Mouse (Mus musculus): ENCODE results near the gene Tmem216.
A peak's percentile ranks its signal among the peaks of the same experiment; 100 is the strongest.
"Not testable (repeated sequence)": the region's sequence is repeated elsewhere in the genome, so short reads cannot be mapped to it uniquely, and the experiment has no call there.

Tmem216 gene

DNA sequence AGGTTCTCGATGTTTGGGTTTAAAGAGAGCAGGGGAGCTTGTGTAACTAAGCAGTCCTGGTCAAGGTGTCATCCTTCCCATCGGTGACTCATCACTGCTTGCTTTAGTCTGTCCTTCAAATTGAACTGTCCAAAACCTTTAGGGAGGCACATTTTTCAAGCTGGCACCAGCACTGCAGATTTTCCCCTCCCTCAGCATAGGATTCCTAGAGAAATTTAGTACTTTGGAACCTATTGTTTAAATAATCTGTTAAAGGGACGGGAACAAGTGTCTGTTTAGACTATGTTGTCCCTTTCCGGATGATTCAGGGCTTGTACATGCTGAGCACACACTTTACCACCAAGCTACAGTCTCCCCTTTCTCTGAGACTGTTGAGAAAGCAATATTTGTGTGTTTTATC is 9.2 kb upstream of the Tmem216 start:
- DNase-seq (ENCODE audit: low spot score in 2 of 2), result no peak

DNA sequence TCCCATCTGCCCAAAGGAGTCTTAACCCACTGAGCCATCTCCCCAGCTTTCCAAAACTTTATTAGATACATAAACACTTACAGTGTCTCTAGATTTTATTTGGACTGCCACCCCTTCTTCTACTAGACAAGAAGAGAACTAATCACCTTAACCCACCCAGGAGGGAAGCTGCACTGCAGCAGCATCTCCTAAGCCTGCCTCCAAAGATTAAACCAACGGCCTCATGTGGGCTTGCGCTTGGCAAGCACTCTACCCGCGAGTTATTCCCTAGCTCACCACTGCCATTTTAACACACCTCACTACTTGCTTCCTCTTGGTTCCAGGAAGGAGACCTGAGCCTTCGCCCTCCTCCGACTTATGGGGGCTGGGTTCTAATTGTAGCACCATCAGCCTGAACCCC is 8.2 kb upstream of the Tmem216 start:
- no peak for DNase-seq (ENCODE audit: low spot score in 2 of 2)

DNA sequence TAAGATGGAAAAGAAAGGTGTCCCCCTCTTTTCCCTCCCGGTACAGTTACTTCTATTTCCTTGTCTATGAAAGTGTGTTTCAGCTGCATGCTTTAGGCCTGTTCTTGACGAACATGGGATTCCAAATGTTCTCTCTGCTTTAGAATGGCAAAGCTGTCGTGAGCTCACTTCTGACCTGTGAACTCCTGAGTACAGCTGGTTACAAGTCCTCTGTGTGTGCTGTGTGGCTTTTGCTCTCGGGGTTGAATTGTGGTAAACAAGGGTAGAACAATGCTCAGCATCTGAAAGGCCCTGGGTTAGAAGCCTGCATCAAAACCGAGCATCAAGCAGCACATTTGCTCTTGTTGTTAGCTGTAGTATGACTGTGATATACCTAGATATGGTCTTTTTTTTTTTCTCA is 6.3 kb upstream of the Tmem216 start:
- no peak for DNase-seq (ENCODE audit: low spot score in 2 of 2)

DNA sequence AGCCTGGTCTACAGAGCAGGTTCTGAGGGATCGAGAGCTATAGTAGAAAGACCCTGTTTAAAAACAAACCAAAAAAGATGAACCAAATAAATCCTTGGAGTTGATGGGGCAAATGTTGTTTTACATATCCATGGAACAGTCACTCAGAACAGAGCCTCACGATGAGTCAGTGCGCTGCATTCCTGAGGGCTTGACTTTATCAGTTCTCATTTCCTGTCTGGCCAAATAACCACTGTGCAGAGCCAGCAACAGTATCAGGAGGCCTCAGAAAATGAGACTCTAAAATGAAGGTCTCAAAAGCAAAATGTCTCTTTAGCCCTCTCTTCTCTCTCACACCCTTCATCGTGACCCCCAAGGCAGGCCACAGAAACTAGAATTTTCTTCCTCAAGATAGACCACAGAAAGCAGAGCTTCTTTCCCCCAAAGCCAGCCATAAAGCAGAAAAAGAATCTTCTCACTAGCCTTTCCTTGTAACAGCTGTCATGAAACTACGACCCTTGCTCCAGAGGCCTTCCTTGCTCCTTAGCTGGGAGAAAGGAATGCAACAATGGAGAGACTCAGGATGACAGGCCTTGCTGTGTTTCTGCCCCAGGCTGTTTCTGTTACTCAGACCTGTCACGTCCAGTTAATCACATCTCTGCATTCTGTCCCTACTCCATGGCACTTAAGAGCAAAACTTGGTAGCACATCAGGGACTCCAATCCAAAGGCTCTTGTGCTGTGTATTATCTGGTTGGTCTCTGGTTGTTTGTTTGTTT is 5.7 kb upstream of the Tmem216 start:
- no peak for DNase-seq (ENCODE audit: low spot score in 2 of 2)

DNA sequence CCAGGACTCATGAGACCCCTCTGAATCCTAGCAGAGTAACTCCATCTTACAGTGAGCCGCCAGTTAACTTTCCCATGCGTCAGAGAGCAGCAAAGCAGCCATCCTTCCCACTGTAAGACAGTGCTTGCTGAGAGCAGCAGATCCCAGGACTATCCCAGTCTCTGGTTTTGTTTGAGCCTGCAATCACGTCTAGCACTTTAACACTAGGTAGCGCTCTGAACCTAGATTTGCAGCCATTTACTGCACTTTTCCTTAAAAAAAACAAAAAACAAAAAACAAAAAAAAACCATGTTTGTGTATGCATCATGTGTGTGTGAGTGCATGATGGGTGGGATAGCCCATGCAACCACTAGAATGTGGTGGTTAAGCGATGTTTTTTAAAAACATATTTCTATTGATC is 4.1 kb upstream of the Tmem216 start:
- DNase-seq (ENCODE audit: low spot score in 2 of 2), result no peak

DNA sequence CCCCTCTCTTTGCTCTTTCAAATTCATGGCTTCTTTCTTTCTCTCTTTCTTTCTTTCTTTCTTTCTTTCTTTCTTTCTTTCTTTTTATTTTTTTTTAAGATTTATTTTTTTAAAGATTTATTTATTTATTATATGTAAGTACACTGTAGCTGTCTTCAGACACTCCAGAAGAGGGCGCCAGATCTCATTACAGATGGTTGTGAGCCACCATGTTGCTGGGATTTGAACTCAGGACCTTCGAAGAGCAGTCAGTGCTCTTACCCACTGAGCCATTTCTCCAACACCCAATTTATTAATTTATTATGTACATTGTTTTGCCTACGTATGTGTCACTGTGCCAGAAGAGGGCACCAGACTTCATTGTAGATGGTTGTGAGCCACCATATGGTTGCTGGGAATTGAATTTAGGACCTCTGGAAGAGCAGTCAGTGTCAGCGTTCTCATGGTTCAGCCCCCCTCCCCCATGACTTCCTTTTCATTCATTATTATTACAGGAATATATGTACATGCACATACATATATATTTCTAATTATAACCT is 1.9 kb upstream of the Tmem216 start:
- DNase-seq (ENCODE audit: low spot score in 2 of 2), result not testable (repeated sequence)

DNA sequence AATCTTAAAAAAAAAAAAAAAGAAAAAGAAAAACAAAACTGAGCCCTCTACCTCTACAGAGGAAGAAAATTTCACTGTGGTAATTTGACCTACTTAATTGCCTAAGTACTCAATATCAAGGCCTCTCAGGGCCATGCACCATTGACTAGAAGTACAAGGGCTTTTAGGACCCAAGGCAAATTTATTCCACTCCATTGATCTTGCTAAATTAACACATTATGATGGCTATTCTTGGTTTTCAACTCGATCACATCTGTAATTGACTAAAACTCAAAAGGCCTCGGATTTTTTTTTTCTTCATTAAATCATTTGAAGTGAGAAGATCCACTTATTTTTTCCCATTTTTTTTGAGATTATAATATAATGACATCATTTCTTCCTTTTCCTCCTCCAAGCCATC is 1.4 kb upstream of the Tmem216 start:
- no peak for DNase-seq (ENCODE audit: low spot score in 2 of 2)

DNA sequence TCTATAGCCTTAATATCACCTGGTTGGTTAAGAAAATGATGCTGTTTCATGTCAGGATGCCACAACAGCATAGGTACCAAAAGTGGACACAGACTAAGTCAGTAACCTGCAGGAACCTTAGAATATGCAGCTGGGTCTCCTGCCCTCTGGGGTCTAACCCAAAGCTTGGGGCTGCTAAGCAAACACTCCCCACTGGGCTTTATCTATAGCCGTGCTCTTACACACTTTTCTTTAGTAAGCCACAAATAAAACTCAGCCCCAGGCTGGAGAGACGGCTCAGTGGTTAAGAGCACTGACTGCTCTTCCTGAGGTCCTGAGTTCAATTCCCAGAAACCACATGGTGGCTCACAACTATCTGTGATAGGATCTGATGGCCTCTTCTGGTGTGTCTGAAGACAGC is 963 bp upstream of the Tmem216 start:
- DNase-seq (ENCODE audit: low spot score in 2 of 2), result no peak

DNA sequence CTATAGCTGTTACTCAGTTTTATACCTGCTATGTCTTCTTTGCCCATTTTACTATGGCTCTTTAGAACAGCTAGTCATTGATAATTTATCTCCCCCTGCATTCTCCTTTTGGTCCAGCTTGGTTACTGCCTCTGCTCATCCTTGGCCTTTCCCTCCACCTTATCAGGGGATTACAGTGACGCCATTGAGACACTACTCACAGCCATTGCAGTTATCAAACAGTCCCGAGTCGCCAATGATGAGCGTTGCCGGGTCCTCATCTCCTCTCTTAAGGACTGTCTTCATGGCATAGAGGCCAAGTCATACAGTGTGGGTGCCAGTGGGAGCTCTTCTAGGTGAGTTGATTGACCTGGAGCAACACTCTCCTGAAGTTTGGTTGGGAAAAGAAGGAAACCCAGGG is 16.6 kb downstream of the Tmem216 start:
- no peak for DNase-seq (ENCODE audit: low spot score in 2 of 2)

DNA sequence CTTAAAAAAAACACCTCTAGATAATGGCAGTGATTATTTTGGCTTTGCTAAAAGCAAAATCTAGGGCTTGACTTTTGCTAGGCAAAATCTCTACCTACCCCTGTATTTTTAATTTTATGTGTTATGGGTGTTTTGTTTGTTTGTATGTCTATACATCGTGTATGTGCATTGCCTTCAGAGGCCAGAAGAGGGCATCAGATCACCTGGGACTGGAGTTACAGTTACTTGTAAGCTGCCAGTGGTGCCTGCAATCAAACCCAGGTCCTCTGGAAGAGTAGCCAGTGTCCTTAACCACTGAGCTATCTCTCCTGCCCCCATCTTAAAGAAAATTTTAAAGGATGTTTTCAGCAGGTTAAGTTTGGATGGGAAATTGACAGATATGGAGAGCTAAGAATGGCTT is 26.0 kb downstream of the Tmem216 start:
- no peak for DNase-seq (ENCODE audit: low spot score in 2 of 2)

DNA sequence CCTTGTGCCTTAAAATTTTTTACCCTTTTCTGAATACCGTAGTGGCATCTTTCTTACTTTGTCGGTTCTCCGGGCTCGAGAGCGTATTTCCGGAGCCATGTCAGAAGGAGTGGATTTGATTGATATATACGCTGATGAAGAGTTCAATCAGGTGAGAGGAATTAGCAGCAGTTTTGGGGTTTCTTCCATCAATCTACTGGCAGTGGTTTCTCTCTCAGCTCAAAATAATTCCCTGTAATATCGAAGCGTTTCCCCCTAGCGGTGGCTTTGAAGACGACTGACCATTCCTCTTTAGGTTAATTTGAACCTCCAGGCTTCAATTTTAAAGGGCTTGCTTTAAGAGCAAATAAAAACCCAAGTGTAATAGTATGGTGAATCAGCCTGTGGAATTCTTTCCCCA is 30.1 kb downstream of the Tmem216 start, which contains the start of gene Sdhaf2:
Gene Sdhaf2, minus strand, starts transcription at position 233 of the 400 bp plus-strand sequence.
- peak in 1 of 2 experiments; percentile 26 for DNase-seq (ENCODE audit: low spot score in 2 of 2)

DNA sequence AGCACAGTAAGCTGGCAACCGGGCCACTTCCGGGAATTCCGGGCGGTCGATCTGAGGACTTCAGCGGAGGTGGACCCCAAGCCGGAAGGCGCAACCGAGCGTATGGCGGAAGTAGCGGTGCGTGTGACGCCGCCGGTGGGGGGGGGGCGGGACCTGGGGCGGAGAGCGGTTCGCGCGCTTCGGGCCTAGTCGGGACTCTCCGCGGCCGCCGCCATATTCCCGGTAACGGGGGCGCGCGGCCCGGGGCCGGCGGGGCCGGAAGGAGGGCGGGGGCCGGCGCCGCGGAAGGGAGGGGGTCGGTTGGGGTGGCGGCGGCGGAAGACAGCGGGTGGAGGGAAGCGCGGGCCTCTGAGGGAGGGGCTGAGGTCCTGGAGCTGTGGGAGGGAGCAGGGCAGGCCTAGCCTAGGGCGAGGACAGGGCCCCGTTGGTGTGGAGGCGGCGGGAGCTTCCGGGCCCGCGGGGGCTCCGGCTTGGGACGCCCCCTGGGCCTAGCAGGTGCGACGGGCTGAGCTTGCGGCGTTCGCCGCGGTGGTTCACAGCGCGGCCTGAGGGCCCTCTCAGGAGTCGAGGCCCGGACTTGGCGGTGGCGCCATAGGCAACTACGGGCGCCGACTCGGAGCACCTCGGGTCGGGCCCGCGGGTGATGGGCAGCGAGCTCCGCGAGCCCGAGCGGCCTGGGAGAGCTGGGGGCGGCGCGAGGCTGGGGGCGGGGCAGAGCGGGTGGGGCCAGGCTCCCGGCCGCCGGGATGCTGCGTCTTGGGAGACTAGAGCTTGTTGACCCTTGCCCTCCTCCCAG is 30.7 kb downstream of the Tmem216 start, which contains the start of gene Cpsf7:
Gene Cpsf7, plus strand, starts transcription at position 161 of the 796 bp plus-strand sequence.
- peak; percentile 76 to 91 for DNase-seq (ENCODE audit: low spot score in 2 of 2)

DNA sequence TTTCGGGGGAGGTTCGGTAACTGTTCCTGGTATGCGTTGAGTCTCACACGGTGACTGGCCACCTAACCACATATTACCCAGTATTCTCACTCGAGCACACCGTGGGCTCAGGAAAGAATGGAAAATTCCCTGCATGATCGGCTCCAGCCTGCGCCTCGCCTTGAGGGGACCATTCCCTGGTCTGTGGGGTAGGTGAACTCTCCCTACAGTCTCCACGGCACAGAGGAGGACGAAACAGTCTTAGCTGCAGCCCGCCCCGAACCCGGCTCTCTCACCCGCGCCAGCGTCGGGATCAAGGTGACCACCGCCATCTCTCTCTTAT is 31.3 kb downstream of the Tmem216 start:
- no peak for DNase-seq (ENCODE audit: low spot score in 2 of 2)

DNA sequence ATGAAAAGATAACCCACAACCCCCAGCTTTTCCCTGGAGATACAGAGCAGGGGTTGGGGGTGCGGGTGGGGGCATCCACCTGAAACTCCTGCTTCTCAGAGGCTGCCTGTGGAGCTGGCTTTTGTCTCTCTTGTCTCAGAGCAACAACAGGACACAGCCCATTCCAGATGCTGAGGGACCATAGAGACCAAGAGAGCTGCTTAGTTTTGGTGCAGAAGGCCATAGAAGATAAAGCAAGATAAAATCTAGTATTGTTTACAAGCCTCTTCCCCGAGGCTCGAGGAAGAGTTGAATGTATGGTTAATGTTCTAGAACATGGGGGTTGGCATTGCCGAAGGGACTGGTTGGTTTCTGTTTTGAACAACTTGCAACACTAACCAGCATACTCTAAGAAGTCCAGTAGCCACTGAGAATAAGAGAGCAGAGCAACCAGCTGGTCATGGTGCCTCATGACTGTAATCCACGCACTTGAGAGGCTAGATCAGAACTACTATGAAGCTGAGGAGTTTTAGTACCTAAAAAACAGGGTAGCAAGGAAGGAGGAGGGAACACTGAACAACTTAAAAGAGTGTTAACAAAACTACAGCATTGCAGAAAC is 32.5 kb downstream of the Tmem216 start:
- DNase-seq (ENCODE audit: low spot score in 2 of 2), result no peak

DNA sequence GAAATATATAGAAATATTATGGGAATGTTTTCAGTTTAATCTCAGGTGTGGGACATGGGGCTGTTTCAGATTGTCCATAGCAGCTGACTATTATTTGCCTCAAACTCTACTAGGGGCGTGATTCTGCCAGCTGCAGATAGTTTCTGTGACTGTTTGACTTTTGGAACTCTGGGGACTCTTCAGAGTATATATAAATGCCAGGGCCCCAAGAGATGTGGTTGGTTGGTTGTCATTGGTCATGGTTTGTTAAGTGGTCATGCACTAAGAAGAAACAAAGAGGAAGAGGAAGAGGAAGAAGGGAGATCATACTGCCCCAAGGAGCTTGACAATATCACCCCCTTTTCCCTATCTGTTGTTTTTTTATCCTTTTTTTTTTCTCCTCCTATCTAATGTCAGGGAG is 34.1 kb downstream of the Tmem216 start:
- no peak for DNase-seq (ENCODE audit: low spot score in 2 of 2)

DNA sequence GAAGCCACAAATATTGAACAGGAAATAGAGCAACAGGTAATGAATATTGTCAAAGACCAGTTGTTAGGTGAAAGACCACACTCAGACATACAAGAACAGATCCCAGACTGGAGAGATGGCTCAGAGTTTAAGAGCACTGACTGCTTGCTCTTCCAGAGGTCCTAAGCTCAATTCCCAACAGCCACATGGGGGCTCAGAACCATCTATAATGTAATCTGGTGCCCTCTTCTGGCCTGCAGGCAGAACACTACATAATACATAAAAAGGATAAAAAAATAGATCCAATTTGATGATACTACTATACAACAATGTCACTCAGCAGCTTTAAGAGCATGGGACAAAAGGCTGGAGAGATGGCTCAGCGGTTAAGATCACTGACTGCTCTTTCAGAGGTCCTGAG is 35.7 kb downstream of the Tmem216 start:
- no peak for DNase-seq (ENCODE audit: low spot score in 2 of 2)

DNA sequence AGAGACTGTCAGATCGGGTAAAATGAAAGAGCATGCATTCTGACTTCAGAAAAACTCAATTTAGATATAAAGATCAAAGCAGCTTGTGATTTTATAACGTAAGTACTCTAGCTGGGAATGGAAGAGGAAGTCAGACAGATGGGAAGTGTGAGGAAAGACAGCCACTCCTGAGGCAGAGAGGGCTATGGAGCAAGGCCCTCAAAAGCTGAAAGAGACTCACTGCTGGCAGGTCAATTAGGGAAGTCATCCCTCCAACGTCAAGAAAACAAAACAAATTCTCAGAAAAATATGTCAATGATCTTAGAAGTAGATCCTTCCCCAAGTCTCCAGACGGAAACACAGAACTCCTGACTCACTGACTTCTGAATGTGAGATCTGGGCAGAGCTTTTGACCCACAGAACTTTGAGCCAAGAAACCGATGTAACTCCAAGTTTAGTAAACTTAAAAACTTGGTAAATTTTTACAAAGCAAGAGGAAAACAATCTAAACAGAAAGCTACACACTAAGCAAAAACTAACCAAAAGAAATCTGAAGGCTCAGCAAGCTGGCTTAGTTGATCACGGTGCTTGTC is 45.2 kb downstream of the Tmem216 start:
- no peak for DNase-seq (ENCODE audit: low spot score in 2 of 2)

DNA sequence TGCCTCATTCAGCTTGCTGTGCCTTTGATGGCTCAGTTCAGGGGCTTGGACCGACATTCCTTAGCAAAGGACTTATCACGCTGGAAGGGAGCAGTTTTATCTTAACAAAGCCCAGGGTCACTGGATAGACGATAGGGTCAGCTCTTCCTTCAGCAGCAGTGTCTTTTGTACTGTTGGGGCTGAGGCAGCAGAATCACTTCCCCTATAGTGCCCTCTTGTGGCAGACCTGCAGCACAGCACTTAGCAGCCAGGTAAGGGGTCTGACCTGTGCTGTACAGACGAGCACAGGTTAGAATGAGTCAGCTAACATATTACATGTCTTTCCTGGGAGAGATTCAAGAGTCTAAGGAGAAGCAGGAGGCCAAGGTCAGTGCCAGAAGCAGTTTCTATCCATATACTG is 53.5 kb downstream of the Tmem216 start:
- DNase-seq (ENCODE audit: low spot score in 2 of 2), result peak in 1 of 2 experiments; percentile 36

DNA sequence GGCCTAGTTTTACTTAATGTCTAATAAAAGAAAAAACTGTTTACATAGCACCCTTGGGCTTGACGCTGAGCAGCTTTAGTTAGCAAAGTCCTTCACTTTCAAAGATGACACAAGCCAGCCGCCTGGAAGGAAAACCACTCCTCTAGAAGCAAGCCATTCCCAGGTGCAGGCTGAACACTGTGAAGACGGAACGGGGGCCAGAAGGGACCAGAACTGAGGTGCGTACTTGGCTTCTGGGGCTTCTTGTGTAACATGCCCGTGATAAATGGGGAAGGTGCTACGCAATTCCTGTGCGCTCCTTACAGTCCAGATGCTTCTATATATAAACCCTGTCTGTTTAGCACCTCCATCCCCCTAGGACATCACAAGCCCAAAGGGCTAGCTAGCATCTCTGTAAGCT is 55.5 kb downstream of the Tmem216 start:
- no peak for DNase-seq (ENCODE audit: low spot score in 2 of 2)

DNA sequence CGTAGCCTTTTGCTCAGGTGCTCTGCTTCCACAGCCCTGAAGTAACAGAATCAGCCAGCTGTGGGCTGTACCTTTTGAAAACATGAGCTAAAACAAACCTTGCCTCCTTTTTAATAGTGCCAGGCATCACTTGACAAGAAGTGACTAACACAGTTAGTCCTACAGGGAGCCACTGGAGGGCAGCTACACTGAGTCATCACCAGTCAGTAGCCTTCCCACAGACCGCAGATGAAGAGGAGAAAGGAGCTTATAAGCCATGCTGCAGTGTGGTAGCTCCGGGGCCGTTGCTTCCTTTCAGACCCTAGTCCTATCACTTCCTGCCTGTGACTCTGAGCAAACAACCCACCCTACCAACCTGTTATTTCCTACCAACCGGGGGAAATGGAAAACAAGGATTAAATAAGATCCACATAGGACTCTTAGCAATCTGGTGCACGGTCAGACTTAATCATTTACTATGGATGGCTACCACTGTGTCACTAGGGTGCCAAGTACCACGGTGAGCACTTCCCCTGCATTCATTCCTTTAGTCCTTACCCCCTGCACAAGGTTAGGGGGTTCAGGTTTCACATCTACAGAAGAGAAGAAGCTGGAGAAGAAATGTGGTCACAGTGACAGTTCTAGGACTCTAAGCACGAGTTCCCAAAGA is 58.4 kb downstream of the Tmem216 start:
- no peak for DNase-seq (ENCODE audit: low spot score in 2 of 2)

DNA sequence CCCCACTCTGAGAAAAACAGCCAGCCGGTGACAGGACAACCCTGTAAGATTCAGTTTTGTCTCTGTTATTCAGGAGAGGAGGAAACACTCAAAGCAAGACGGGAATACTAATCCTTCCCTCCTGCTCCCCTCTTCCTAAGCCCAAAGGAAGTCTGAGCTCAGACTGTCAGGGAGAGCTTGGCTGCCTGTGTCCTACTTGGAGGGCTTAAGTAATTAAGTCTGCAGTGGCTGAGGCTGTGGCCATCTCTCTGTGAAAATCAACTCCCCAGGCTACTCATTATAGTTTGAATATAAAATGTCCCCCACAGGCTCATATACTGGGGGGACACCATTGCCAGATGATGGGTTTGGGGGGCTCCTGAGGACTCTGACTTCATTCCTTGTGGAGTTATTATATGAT is 59.1 kb downstream of the Tmem216 start:
- DNase-seq (ENCODE audit: low spot score in 2 of 2), result no peak

DNA sequence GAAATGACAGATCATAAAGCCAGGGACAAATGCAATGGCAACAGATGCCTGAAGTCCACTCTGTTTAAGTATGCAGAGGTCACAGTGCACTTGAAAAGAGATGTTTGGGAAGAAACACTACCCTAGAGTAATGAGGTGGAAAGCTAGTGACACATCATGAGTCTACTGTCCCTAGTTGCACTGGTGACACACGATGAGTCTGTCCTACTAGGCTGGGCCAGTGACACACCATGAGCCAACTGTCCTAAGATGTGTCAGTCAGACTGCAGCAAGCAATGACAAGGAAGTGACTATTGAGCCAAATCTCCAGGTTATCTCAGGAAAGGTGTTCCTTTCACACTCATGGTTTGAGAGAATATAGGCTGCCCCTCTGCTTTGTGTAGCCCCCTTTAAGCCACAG is 60.4 kb downstream of the Tmem216 start:
- no peak for DNase-seq (ENCODE audit: low spot score in 2 of 2)
